Mouse (Mus musculus): ENCODE results near the gene Itpr3. TPM values are rescaled to one million over a fixed set of nuclear protein-coding genes. Genes with fewer than 3 reads are reported as not detected.

The Itpr3 gene
- polyA plus RNA-seq, 2 experiments = 5.1 to 12.4 TPM

GRCm38 (mm10) chr17:27154256-27154655 lies 97.2 kb downstream of the Itpr3 start:
- Histone ChIP-seq H3K4me3 (replicated peaks; ENCODE audit: low read length) (no peak overlapping the region), H3K4me1 (ENCODE audit: control insufficient read depth, insufficient read depth, low read length) (peaks cover 38% of the 10 kb centered on the region), H3K9ac (ENCODE audit: low read depth, low read length, severe bottlenecking) (no peak overlapping the region), H3K27ac (replicated peaks; ENCODE audit: low read depth, low read length) (no peak overlapping the region), H3K27me3 (ENCODE audit: control insufficient read depth, insufficient read depth, low read length) (no peaks in the 10 kb centered on the region), H3K9me3 (ENCODE audit: control insufficient read depth, low read length) (no peaks in the 10 kb centered on the region), H3K36me3 (ENCODE audit: control insufficient read depth, insufficient read depth, low read length) (no peaks in the 10 kb centered on the region), H3K4me2 (replicated peaks; ENCODE audit: low read depth, low read length, severe bottlenecking) (no peak overlapping the region)
- no peak for DNase-seq (ENCODE audit: low spot score)
- WGBS = 87% methylated on average over 14 of the region's 14 CpGs
- no peak for ATAC-seq (ENCODE audit: low FRiP score, low read depth)
- no peak for TF ChIP-seq POLR2A (IDR thresholded peaks at IDR 0.05; ENCODE audit: borderline replicate concordance, extremely low read depth, insufficient read depth, insufficient read length)

GRCm38 (mm10) chr17:27154881-27155280 lies 97.8 kb downstream of the Itpr3 start:
- Histone ChIP-seq H3K4me2 (replicated peaks; ENCODE audit: low read depth, low read length, severe bottlenecking) (no peak overlapping the region), H3K36me3 (ENCODE audit: control insufficient read depth, insufficient read depth, low read length) (no peaks in the 10 kb centered on the region), H3K27me3 (ENCODE audit: control insufficient read depth, insufficient read depth, low read length) (no peaks in the 10 kb centered on the region), H3K4me1 (ENCODE audit: control insufficient read depth, insufficient read depth, low read length) (peaks cover 37% of the 10 kb centered on the region), H3K9ac (ENCODE audit: low read depth, low read length, severe bottlenecking) (0 out of 2 replicates have a peak overlapping the region, but pooled peaks have one; percentile 13), H3K27ac (replicated peaks; ENCODE audit: low read depth, low read length) (no peak overlapping the region), H3K4me3 (replicated peaks; ENCODE audit: low read length) (no peak overlapping the region), H3K9me3 (ENCODE audit: control insufficient read depth, low read length) (no peaks in the 10 kb centered on the region)
- TF ChIP-seq POLR2A (IDR thresholded peaks at IDR 0.05; ENCODE audit: borderline replicate concordance, extremely low read depth, insufficient read depth, insufficient read length) = no peak
- 22% methylated on average over 6 of the region's 6 CpGs for WGBS
- DNase-seq (ENCODE audit: low spot score) (no peak), ATAC-seq (ENCODE audit: low FRiP score, low read depth) (no peak)

- 72% methylated on average over 8 of the region's 8 CpGs for WGBS
- Histone ChIP-seq H3K9me3 (ENCODE audit: control insufficient read depth, low read length) (no peaks in the 10 kb centered on the region), H3K4me2 (replicated peaks; ENCODE audit: low read depth, low read length, severe bottlenecking) (no peak overlapping the region), H3K27me3 (ENCODE audit: control insufficient read depth, insufficient read depth, low read length) (no peaks in the 10 kb centered on the region), H3K4me3 (replicated peaks; ENCODE audit: low read length) (no peak overlapping the region), H3K27ac (replicated peaks; ENCODE audit: low read depth, low read length) (no peak overlapping the region), H3K36me3 (ENCODE audit: control insufficient read depth, insufficient read depth, low read length) (no peaks in the 10 kb centered on the region), H3K4me1 (ENCODE audit: control insufficient read depth, insufficient read depth, low read length) (peaks cover 34% of the 10 kb centered on the region), H3K9ac (ENCODE audit: low read depth, low read length, severe bottlenecking) (no peak overlapping the region)
- no peak for TF ChIP-seq POLR2A (IDR thresholded peaks at IDR 0.05; ENCODE audit: borderline replicate concordance, extremely low read depth, insufficient read depth, insufficient read length)
- DNase-seq (ENCODE audit: low spot score) (no peak), ATAC-seq (ENCODE audit: low FRiP score, low read depth) (no peak)
Measured at GRCm38 (mm10) chr17:27155752-27156151, 98.6 kb downstream of the Itpr3 start.

- Histone ChIP-seq H3K9ac (ENCODE audit: low read depth, low read length, severe bottlenecking) (no peak overlapping the region), H3K9me3 (ENCODE audit: control insufficient read depth, low read length) (no peaks in the 10 kb centered on the region), H3K4me3 (replicated peaks; ENCODE audit: low read length) (no peak overlapping the region), H3K4me2 (replicated peaks; ENCODE audit: low read depth, low read length, severe bottlenecking) (no peak overlapping the region), H3K27ac (replicated peaks; ENCODE audit: low read depth, low read length) (no peak overlapping the region), H3K4me1 (ENCODE audit: control insufficient read depth, insufficient read depth, low read length) (peaks cover 27% of the 10 kb centered on the region), H3K36me3 (ENCODE audit: control insufficient read depth, insufficient read depth, low read length) (no peaks in the 10 kb centered on the region), H3K27me3 (ENCODE audit: control insufficient read depth, insufficient read depth, low read length) (no peaks in the 10 kb centered on the region)
- ATAC-seq (ENCODE audit: low FRiP score, low read depth) (no peak), DNase-seq (ENCODE audit: low spot score) (no peak)
- WGBS = 73% methylated on average over 6 of the region's 6 CpGs
- TF ChIP-seq POLR2A (IDR thresholded peaks at IDR 0.05; ENCODE audit: borderline replicate concordance, extremely low read depth, insufficient read depth, insufficient read length) = no peak
Measured at GRCm38 (mm10) chr17:27158439-27158838, 101.3 kb downstream of the Itpr3 start.

GRCm38 (mm10) chr17:27159169-27159568 lies 102.1 kb downstream of the Itpr3 start:
- H3K4me2 ChIP-seq (replicated peaks; ENCODE audit: low read depth, low read length, severe bottlenecking) = no peak overlapping the region
- no peak overlapping the region for H3K4me3 ChIP-seq (replicated peaks; ENCODE audit: low read length)
- H3K36me3 ChIP-seq (ENCODE audit: control insufficient read depth, insufficient read depth, low read length) = no peaks in the 10 kb centered on the region
- no peak for TF ChIP-seq POLR2A (IDR thresholded peaks at IDR 0.05; ENCODE audit: borderline replicate concordance, extremely low read depth, insufficient read depth, insufficient read length)
- H3K27ac ChIP-seq (replicated peaks; ENCODE audit: low read depth, low read length) = no peak overlapping the region
- no peaks in the 10 kb centered on the region for H3K9me3 ChIP-seq (ENCODE audit: control insufficient read depth, low read length)
- no peaks in the 10 kb centered on the region for H3K27me3 ChIP-seq (ENCODE audit: control insufficient read depth, insufficient read depth, low read length)
- ATAC-seq (ENCODE audit: low FRiP score, low read depth) (no peak), DNase-seq (ENCODE audit: low spot score) (no peak)
- 65% methylated on average over 7 of the region's 7 CpGs for WGBS
- no peak overlapping the region for H3K9ac ChIP-seq (ENCODE audit: low read depth, low read length, severe bottlenecking)
- peaks cover 19% of the 10 kb centered on the region for H3K4me1 ChIP-seq (ENCODE audit: control insufficient read depth, insufficient read depth, low read length)

- Histone ChIP-seq H3K27ac (replicated peaks; ENCODE audit: low read depth, low read length) (no peak overlapping the region), H3K4me3 (replicated peaks; ENCODE audit: low read length) (no peak overlapping the region), H3K4me2 (replicated peaks; ENCODE audit: low read depth, low read length, severe bottlenecking) (no peak overlapping the region), H3K27me3 (ENCODE audit: control insufficient read depth, insufficient read depth, low read length) (no peaks in the 10 kb centered on the region), H3K4me1 (ENCODE audit: control insufficient read depth, insufficient read depth, low read length) (peaks cover 11% of the 10 kb centered on the region), H3K36me3 (ENCODE audit: control insufficient read depth, insufficient read depth, low read length) (no peaks in the 10 kb centered on the region), H3K9ac (ENCODE audit: low read depth, low read length, severe bottlenecking) (no peak overlapping the region), H3K9me3 (ENCODE audit: control insufficient read depth, low read length) (no peaks in the 10 kb centered on the region)
- no peak for TF ChIP-seq POLR2A (IDR thresholded peaks at IDR 0.05; ENCODE audit: borderline replicate concordance, extremely low read depth, insufficient read depth, insufficient read length)
- 64% methylated on average over 4 of the region's 4 CpGs for WGBS
- DNase-seq (ENCODE audit: low spot score) = no peak
- no peak for ATAC-seq (ENCODE audit: low FRiP score, low read depth)
Measured at GRCm38 (mm10) chr17:27160905-27161304, 103.8 kb downstream of the Itpr3 start.
